Mouse (Mus musculus) thymus, adult 2 months (tissue): Measurements from ENCODE around the gene Mras.

Experiments
- CTCF ChIP-seq: fragments of 200-500 bp; IDR thresholded peaks from 2 replicates; pipeline ENCODE4 v1.5.1; 2012; ENCODE audit warnings: mild to moderate bottlenecking, control low read depth, low read length, moderate library complexity, borderline replicate concordance; ENCODE audit not compliant: control insufficient read depth, poor library complexity, insufficient read depth; ENCODE audit errors: extremely low read depth
- POLR2A ChIP-seq: fragments of 200-500 bp; IDR thresholded peaks from 2 replicates; pipeline ENCODE4 v1.6.1; 2012; ENCODE audit warnings: mild to moderate bottlenecking, low read length, control low read depth, moderate library complexity; ENCODE audit not compliant: control insufficient read depth, poor library complexity, insufficient read depth; ENCODE audit errors: extremely low read depth

- no peak for TF ChIP-seq CTCF
- no peak for TF ChIP-seq POLR2A
Measured at GRCm38 (mm10) chr9:99411093-99411492, 26.1 kb downstream of the Mras start.
